Mouse (Mus musculus): ENCODE data around the gene Knstrn. TPM values are rescaled to one million over a fixed set of nuclear protein-coding genes. Genes with fewer than 3 reads are reported as not detected.
A peak's percentile ranks its signal among the peaks of the same experiment; 100 is the strongest.

The Knstrn gene
- polyA plus RNA-seq, 1 experiment from 2014 or later, result 57.5 TPM

DNA sequence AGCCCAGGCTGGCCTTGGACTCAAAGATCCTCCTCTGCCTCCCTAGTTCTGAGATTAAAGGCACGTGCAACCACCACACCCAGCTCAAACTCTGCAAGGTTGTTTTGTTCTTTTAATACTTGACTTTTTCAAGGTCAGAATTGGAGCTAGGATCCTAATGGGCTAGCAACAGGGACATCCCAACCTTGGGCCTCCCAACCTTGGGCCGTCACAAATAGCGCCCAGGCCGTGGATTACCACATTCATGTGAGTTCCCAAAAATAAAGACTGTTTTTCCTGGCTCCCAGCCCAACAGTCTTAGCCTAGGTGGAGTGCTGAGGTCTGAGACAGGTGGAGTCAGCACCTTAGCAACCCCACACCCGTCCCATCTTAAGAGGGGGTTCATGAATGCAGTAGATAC lies 68.2 kb downstream of the Knstrn start:
- WGBS, result 83% methylated on average over 5 of the region's 5 CpGs
- no peak for TF ChIP-seq CTCF (IDR thresholded peaks at IDR 0.05; ENCODE audit: low read depth)
- H3K4me1 ChIP-seq (replicated peaks; ENCODE audit: insufficient read depth, low read length), result no peaks in the 10 kb centered on the region
- H3K27ac ChIP-seq, result no peak overlapping the region
- DNase-seq (ENCODE audit: low spot score) (no peak), ATAC-seq (replicated peaks; ENCODE audit: low FRiP score, low read depth) (no peak)
- H3K4me2 ChIP-seq (ENCODE audit: low read length), result no peak overlapping the region
- no peak overlapping the region for H3K4me3 ChIP-seq (replicated peaks; ENCODE audit: low read depth, low read length)
- H3K9me3 ChIP-seq (replicated peaks; ENCODE audit: low read length), result no peaks in the 10 kb centered on the region
- no peaks in the 10 kb centered on the region; the same call in 1 of the 2 replicates for H3K27me3 ChIP-seq (ENCODE audit: insufficient read depth, low read length)
- no peak overlapping the region for H3K9ac ChIP-seq (ENCODE audit: low read depth, low read length)
- H3K36me3 ChIP-seq (ENCODE audit: insufficient read depth, low read length), result 0 out of 2 replicates have a peak, but pooled peaks cover 9% of the 10 kb centered on the region

DNA sequence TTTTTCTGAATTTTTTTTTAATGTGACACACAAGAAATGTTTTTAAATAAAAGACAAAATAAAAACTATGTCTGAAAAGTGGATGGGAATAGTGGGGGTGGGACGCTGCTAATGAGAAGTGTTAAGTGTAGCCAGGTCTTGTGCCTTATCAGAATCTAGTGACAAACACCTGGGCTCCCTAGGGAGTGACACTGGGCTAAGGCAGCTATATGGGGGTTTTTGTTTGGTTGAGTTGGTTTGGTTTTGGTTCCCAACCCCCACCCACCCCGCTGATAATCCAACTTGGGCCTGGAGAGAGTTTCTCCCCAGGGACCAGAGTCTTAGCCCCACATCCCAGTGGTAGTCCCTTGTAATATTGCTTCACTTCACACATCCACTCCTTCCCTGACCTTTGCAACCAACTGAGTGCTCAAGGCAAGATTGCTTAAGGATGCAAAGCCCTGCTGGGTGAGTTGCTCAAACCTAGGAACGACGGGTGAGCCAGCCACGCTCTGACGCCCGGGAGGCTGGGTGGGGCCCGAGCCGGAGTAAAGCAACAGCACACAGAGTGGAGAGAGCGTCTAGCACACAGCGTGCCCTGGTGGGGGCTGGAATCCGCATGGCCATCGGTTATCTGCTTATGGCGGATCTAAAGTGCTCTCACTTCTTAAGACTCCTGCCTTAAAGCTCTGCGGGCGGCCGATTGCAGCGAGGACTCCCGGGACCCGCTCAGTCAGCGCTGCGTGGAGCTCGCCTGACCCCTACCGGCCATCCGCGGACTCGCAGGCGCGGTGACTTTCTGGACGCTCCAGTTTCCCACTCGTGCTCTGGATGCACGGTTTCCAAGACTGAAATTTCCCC lies 69.3 kb downstream of the Knstrn start:
- Histone ChIP-seq H3K4me2 (ENCODE audit: low read length) (peak overlapping the region; percentile 46), H3K27ac (no peak overlapping the region), H3K9me3 (replicated peaks; ENCODE audit: low read length) (no peaks in the 10 kb centered on the region), H3K36me3 (ENCODE audit: insufficient read depth, low read length) (0 out of 2 replicates have a peak, but pooled peaks cover 5% of the 10 kb centered on the region), H3K4me3 (replicated peaks; ENCODE audit: low read depth, low read length) (no peak overlapping the region), H3K4me1 (replicated peaks; ENCODE audit: insufficient read depth, low read length) (no peaks in the 10 kb centered on the region), H3K9ac (ENCODE audit: low read depth, low read length) (no peak overlapping the region), H3K27me3 (ENCODE audit: insufficient read depth, low read length) (no peaks in the 10 kb centered on the region; the same call in 1 of the 2 replicates)
- peak; percentile 99 for TF ChIP-seq CTCF (IDR thresholded peaks at IDR 0.05; ENCODE audit: low read depth)
- ATAC-seq (replicated peaks; ENCODE audit: low FRiP score, low read depth), result peak; percentile 72
- 3% methylated on average over 32 of the region's 32 CpGs for WGBS
- DNase-seq (ENCODE audit: low spot score), result peak; percentile 90

DNA sequence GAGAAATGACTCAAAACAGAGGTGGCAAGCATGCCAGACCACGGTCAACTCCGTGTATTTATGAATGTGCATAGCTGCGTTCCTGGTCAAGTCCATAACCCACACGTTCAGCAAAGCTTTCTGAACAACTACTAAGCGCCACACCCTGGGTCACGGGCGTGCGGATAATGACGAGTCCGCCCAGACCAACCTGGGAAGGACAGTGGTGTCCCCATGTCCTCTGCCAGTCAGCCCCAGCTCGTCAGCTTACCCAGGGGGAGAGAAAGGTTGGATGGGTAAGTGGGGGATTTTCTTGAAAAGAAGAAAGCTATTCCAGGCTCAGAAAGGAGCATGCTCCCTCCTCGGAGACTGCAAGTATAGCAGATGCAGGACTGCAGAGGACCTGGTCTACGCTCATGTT lies 73.6 kb downstream of the Knstrn start:
- H3K27me3 ChIP-seq (ENCODE audit: insufficient read depth, low read length), result peaks cover 5% of the 10 kb centered on the region; the same call in 1 of the 2 replicates
- WGBS, result 67% methylated on average over 13 of the region's 13 CpGs

DNA sequence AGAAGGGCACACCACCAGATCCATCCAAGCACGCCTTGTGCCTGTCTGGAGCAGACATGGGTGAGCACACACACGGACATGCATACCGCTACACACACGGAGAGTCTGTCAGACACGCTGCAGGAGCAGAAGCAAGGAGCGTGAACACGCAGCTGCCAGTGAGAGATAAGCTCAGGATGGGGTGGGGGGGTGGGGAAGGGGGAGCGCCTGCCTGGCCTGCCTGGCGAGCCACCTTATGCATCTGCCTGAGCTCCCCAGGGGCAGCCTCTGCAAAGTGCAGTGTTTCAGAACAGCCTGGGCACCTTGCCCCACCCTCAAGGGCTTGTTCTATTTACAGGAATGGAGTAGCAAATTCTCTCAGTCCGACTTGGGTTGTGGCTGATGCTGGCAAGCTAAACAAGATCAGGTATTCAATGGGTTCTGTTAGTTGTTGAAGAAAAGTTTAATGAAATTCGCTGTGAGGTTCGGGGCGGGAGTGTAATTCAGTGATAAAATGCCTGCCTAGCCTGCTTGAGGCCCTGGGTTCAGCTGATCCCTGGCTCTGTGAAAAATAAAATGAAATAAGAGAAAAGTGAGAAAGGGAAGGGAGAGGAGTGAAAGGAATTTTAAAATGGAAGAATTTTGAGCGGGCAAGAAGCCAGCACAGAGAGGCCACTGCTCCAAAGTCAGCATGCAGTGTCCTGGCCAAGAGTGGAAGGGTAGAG lies 74.2 kb downstream of the Knstrn start:
- DNase-seq (ENCODE audit: low spot score) (peak; percentile 21), ATAC-seq (replicated peaks; ENCODE audit: low FRiP score, low read depth) (no peak; the same call in 1 of the 2 replicates)
- Histone ChIP-seq H3K9me3 (replicated peaks; ENCODE audit: low read length) (no peaks in the 10 kb centered on the region), H3K9ac (ENCODE audit: low read depth, low read length) (no peak overlapping the region), H3K36me3 (ENCODE audit: insufficient read depth, low read length) (no peaks in the 10 kb centered on the region), H3K27me3 (ENCODE audit: insufficient read depth, low read length) (peaks cover 5% of the 10 kb centered on the region; the same call in 1 of the 2 replicates), H3K4me3 (replicated peaks; ENCODE audit: low read depth, low read length) (no peak overlapping the region), H3K4me1 (replicated peaks; ENCODE audit: insufficient read depth, low read length) (no peaks in the 10 kb centered on the region), H3K4me2 (ENCODE audit: low read length) (no peak overlapping the region), H3K27ac (no peak overlapping the region)
- 27% methylated on average over 14 of the region's 14 CpGs for WGBS
- TF ChIP-seq CTCF (IDR thresholded peaks at IDR 0.05; ENCODE audit: low read depth), result no peak

More for the DNA sequence above, 73.6 kb downstream of the Knstrn start:
- DNase-seq (ENCODE audit: low spot score) (no peak), ATAC-seq (replicated peaks; ENCODE audit: low FRiP score, low read depth) (no peak)
- no peaks in the 10 kb centered on the region for H3K9me3 ChIP-seq (replicated peaks; ENCODE audit: low read length)
- H3K9ac ChIP-seq (ENCODE audit: low read depth, low read length), result no peak overlapping the region
- H3K4me2 ChIP-seq (ENCODE audit: low read length), result no peak overlapping the region
- no peak for TF ChIP-seq CTCF (IDR thresholded peaks at IDR 0.05; ENCODE audit: low read depth)
- no peak overlapping the region for H3K4me3 ChIP-seq (replicated peaks; ENCODE audit: low read depth, low read length)
- no peaks in the 10 kb centered on the region for H3K36me3 ChIP-seq (ENCODE audit: insufficient read depth, low read length)
- no peaks in the 10 kb centered on the region for H3K4me1 ChIP-seq (replicated peaks; ENCODE audit: insufficient read depth, low read length)
- no peak overlapping the region for H3K27ac ChIP-seq

DNA sequence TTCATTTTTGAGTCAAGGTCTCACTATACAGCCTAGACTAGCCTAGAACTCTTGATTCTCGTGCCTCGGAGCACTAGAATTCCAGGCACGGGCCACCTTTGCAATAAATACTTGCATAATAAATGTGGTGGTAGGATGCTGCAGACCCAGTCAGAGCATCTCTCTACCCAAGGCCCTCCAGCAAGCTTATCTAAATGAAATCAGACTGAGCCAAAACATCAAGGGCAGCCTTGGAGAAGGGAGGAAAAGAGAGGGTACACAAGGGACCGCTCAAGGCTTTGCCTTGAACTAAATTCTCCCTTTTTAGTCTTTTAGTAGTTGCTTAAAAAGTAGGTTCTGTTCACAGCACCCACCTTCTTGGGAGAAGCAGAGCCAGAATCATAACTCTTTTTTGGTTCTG lies 77.4 kb downstream of the Knstrn start:
- Histone ChIP-seq H3K36me3 (ENCODE audit: insufficient read depth, low read length) (no peaks in the 10 kb centered on the region), H3K27ac (no peak overlapping the region), H3K9ac (ENCODE audit: low read depth, low read length) (no peak overlapping the region), H3K4me3 (replicated peaks; ENCODE audit: low read depth, low read length) (no peak overlapping the region), H3K4me2 (ENCODE audit: low read length) (no peak overlapping the region), H3K27me3 (ENCODE audit: insufficient read depth, low read length) (peaks cover 18% of the 10 kb centered on the region), H3K9me3 (replicated peaks; ENCODE audit: low read length) (no peaks in the 10 kb centered on the region), H3K4me1 (replicated peaks; ENCODE audit: insufficient read depth, low read length) (no peaks in the 10 kb centered on the region)
- TF ChIP-seq CTCF (IDR thresholded peaks at IDR 0.05; ENCODE audit: low read depth), result no peak
- DNase-seq (ENCODE audit: low spot score) (no peak), ATAC-seq (replicated peaks; ENCODE audit: low FRiP score, low read depth) (no peak)
- WGBS, result 77% methylated on average over 4 of the region's 4 CpGs

All from kidney, postnatal 0 days (tissue).